Mouse (Mus musculus): Measurements from ENCODE around the gene Urgcp. TPM values are rescaled to one million over a fixed set of nuclear protein-coding genes. Genes with fewer than 3 reads are reported as not detected.

Gene Urgcp
- total and polyA plus RNA-seq, 2 experiments from 2014 or later = 33.4 to 48.1 TPM

GRCm38 (mm10) chr11:5744951-5745350 is 17.2 kb downstream of the Urgcp start:
- H3K36me3 ChIP-seq (ENCODE audit: insufficient read depth) = no peaks in the 10 kb centered on the region
- no peak overlapping the region for H3K9ac ChIP-seq
- 80% methylated on average over 2 of the region's 2 CpGs for WGBS
- ATAC-seq (no peak), DNase-seq (no peak)
- H3K27ac ChIP-seq (ENCODE audit: low read depth, low read length) = no peak overlapping the region
- H3K27me3 ChIP-seq (ENCODE audit: insufficient read depth, low read length) = no peaks in the 10 kb centered on the region
- no peak overlapping the region for H3K4me3 ChIP-seq (ENCODE audit: low read depth, low read length)
- H3K4me1 ChIP-seq (ENCODE audit: insufficient read depth) = no peaks in the 10 kb centered on the region
- no peak for TF ChIP-seq CTCF (IDR thresholded peaks at IDR 0.05; ENCODE audit: low read depth)
- no peak overlapping the region for H3K4me2 ChIP-seq (ENCODE audit: low read depth)
- H3K9me3 ChIP-seq (ENCODE audit: low read length) = no peaks in the 10 kb centered on the region

GRCm38 (mm10) chr11:5742106-5742505 is 20.1 kb downstream of the Urgcp start:
- ATAC-seq = no peak

GRCm38 (mm10) chr11:5740965-5741627 is 21.1 kb downstream of the Urgcp start:
- no peaks in the 10 kb centered on the region for H3K4me1 ChIP-seq (ENCODE audit: insufficient read depth)
- ATAC-seq (peak; percentile 94), DNase-seq (peak; percentile 76)
- no peaks in the 10 kb centered on the region for H3K36me3 ChIP-seq (ENCODE audit: insufficient read depth)
- TF ChIP-seq CTCF (IDR thresholded peaks at IDR 0.05; ENCODE audit: low read depth) = no peak
- no peaks in the 10 kb centered on the region for H3K9me3 ChIP-seq (ENCODE audit: low read length)
- H3K4me2 ChIP-seq (ENCODE audit: low read depth) = peak overlapping the region; percentile 93
- peak overlapping the region; percentile 97 for H3K9ac ChIP-seq
- H3K27me3 ChIP-seq (ENCODE audit: insufficient read depth, low read length) = no peaks in the 10 kb centered on the region
- H3K27ac ChIP-seq (ENCODE audit: low read depth, low read length) = peak overlapping the region; percentile 82
- WGBS = 3% methylated on average over 49 of the region's 50 CpGs
- peak overlapping the region; percentile 90 for H3K4me3 ChIP-seq (ENCODE audit: low read depth, low read length)

More at GRCm38 (mm10) chr11:5742106-5742505, 20.1 kb downstream of the Urgcp start:
- Histone ChIP-seq H3K4me1 (ENCODE audit: insufficient read depth) (no peaks in the 10 kb centered on the region), H3K27me3 (ENCODE audit: insufficient read depth, low read length) (no peaks in the 10 kb centered on the region), H3K27ac (ENCODE audit: low read depth, low read length) (no peak overlapping the region), H3K9me3 (ENCODE audit: low read length) (no peaks in the 10 kb centered on the region), H3K4me2 (ENCODE audit: low read depth) (no peak overlapping the region), H3K36me3 (ENCODE audit: insufficient read depth) (no peaks in the 10 kb centered on the region), H3K4me3 (ENCODE audit: low read depth, low read length) (no peak overlapping the region), H3K9ac (no peak overlapping the region)
- peak; percentile 43 for TF ChIP-seq CTCF (IDR thresholded peaks at IDR 0.05; ENCODE audit: low read depth)
- DNase-seq = no peak
- 76% methylated on average over 7 of the region's 7 CpGs for WGBS

- WGBS = 3% methylated on average over 26 of the region's 26 CpGs
- Histone ChIP-seq H3K27me3 (ENCODE audit: insufficient read depth, low read length) (no peaks in the 10 kb centered on the region), H3K36me3 (ENCODE audit: insufficient read depth) (no peaks in the 10 kb centered on the region), H3K27ac (ENCODE audit: low read depth, low read length) (peak overlapping the region; percentile 82), H3K4me2 (ENCODE audit: low read depth) (peak overlapping the region; percentile 93), H3K4me3 (ENCODE audit: low read depth, low read length) (peak overlapping the region; percentile 90), H3K9ac (peak overlapping the region; percentile 97), H3K4me1 (ENCODE audit: insufficient read depth) (no peaks in the 10 kb centered on the region), H3K9me3 (ENCODE audit: low read length) (no peaks in the 10 kb centered on the region)
- no peak for TF ChIP-seq CTCF (IDR thresholded peaks at IDR 0.05; ENCODE audit: low read depth)
- DNase-seq (peak; percentile 55), ATAC-seq (peak; percentile 70)
These were observed 21.6 kb downstream of the Urgcp start for GRCm38 (mm10) chr11:5740599-5740964.

GRCm38 (mm10) chr11:5739846-5740245 is 22.3 kb downstream of the Urgcp start:
- H3K27me3 ChIP-seq (ENCODE audit: insufficient read depth, low read length) = no peaks in the 10 kb centered on the region
- H3K9ac ChIP-seq = no peak overlapping the region
- peak overlapping the region; percentile 93 for H3K4me2 ChIP-seq (ENCODE audit: low read depth)
- no peak for TF ChIP-seq CTCF (IDR thresholded peaks at IDR 0.05; ENCODE audit: low read depth)
- no peaks in the 10 kb centered on the region for H3K9me3 ChIP-seq (ENCODE audit: low read length)
- ATAC-seq (no peak), DNase-seq (no peak)
- no peak overlapping the region for H3K4me3 ChIP-seq (ENCODE audit: low read depth, low read length)
- no peaks in the 10 kb centered on the region for H3K36me3 ChIP-seq (ENCODE audit: insufficient read depth)
- H3K4me1 ChIP-seq (ENCODE audit: insufficient read depth) = no peaks in the 10 kb centered on the region
- 31% methylated on average over 3 of the region's 3 CpGs for WGBS
- H3K27ac ChIP-seq (ENCODE audit: low read depth, low read length) = no peak overlapping the region

GRCm38 (mm10) chr11:5738888-5739632 is 23.1 kb downstream of the Urgcp start:
- no peak overlapping the region for H3K27ac ChIP-seq (ENCODE audit: low read depth, low read length)
- DNase-seq = no peak
- no peak for TF ChIP-seq CTCF (IDR thresholded peaks at IDR 0.05; ENCODE audit: low read depth)

GRCm38 (mm10) chr11:5737137-5737536 is 25.0 kb downstream of the Urgcp start:
- no peak overlapping the region for H3K27ac ChIP-seq (ENCODE audit: low read depth, low read length)
- no peaks in the 10 kb centered on the region for H3K9me3 ChIP-seq (ENCODE audit: low read length)
- no peaks in the 10 kb centered on the region for H3K36me3 ChIP-seq (ENCODE audit: insufficient read depth)
- WGBS = 94% methylated on average over 5 of the region's 5 CpGs
- ATAC-seq (no peak), DNase-seq (no peak)
- no peak for TF ChIP-seq CTCF (IDR thresholded peaks at IDR 0.05; ENCODE audit: low read depth)
- H3K4me2 ChIP-seq (ENCODE audit: low read depth) = no peak overlapping the region
- H3K4me3 ChIP-seq (ENCODE audit: low read depth, low read length) = no peak overlapping the region
- H3K4me1 ChIP-seq (ENCODE audit: insufficient read depth) = no peaks in the 10 kb centered on the region
- no peaks in the 10 kb centered on the region for H3K27me3 ChIP-seq (ENCODE audit: insufficient read depth, low read length)
- H3K9ac ChIP-seq = no peak overlapping the region

More at GRCm38 (mm10) chr11:5738888-5739632, 23.1 kb downstream of the Urgcp start:
- Histone ChIP-seq H3K4me2 (ENCODE audit: low read depth) (no peak overlapping the region), H3K27me3 (ENCODE audit: insufficient read depth, low read length) (no peaks in the 10 kb centered on the region), H3K9ac (no peak overlapping the region), H3K9me3 (ENCODE audit: low read length) (no peaks in the 10 kb centered on the region), H3K4me3 (ENCODE audit: low read depth, low read length) (no peak overlapping the region), H3K36me3 (ENCODE audit: insufficient read depth) (no peaks in the 10 kb centered on the region), H3K4me1 (ENCODE audit: insufficient read depth) (no peaks in the 10 kb centered on the region)
- ATAC-seq = no peak
- 85% methylated on average over 5 of the region's 5 CpGs for WGBS

Measured in forebrain, postnatal 0 days (tissue).